Mouse (Mus musculus) brain, embryonic 18.5 days (tissue): ENCODE data around the gene Nipal4.

ENCODE experiments used
- DNase-seq: peaks from one replicate; pipeline ENCODE4 v3.0.0-alpha.2; 2012; ENCODE audit warnings: low read depth, low spot score

The Nipal4 gene

GRCm38 (mm10) chr11:46115411-46116173 lies 50.7 kb downstream of the Nipal4 start:
- no peak for DNase-seq

GRCm38 (mm10) chr11:46115011-46115410 lies 51.3 kb downstream of the Nipal4 start:
- DNase-seq, result no peak

GRCm38 (mm10) chr11:46114221-46114620 lies 52.1 kb downstream of the Nipal4 start:
- DNase-seq, result no peak

- DNase-seq, result no peak
Observed at GRCm38 (mm10) chr11:46113211-46113610, 53.1 kb downstream of the Nipal4 start.

- DNase-seq, result no peak
Observed at GRCm38 (mm10) chr11:46110945-46111287, 55.4 kb downstream of the Nipal4 start.

GRCm38 (mm10) chr11:46110156-46110944 lies 56.0 kb downstream of the Nipal4 start:
- no peak for DNase-seq

- DNase-seq, result no peak
Observed at GRCm38 (mm10) chr11:46109206-46109605, 57.1 kb downstream of the Nipal4 start.

- no peak for DNase-seq
Observed at GRCm38 (mm10) chr11:46107046-46107445, 59.3 kb downstream of the Nipal4 start.

GRCm38 (mm10) chr11:46102107-46102506 lies 64.2 kb downstream of the Nipal4 start:
- no peak for DNase-seq
